Mouse (Mus musculus): Measurements from ENCODE around the gene Gfpt2. TPM values are rescaled to one million over a fixed set of nuclear protein-coding genes. Genes with fewer than 3 reads are reported as not detected.
A peak's percentile ranks its signal among the peaks of the same experiment; 100 is the strongest.

Gfpt2 gene
- total and polyA plus RNA-seq, 2 experiments from 2014 or later: 3.9 to 6.0 TPM

GRCm38 (mm10) chr11:49846401-49847070, 52.6 kb downstream of the Gfpt2 start, which contains the start of gene Mapk9:
Gene Mapk9 (plus strand): TSS chr11:49846751.
- no peaks in the 10 kb centered on the region for H3K27me3 ChIP-seq (ENCODE audit: insufficient read depth, low read length)

GRCm38 (mm10) chr11:49847071-49847810, 53.3 kb downstream of the Gfpt2 start:
- H3K36me3 ChIP-seq (ENCODE audit: insufficient read depth, low read length): no peaks in the 10 kb centered on the region
- TF ChIP-seq CTCF (IDR thresholded peaks at IDR 0.05): no peak
- no peak for ATAC-seq (ENCODE audit: low FRiP score)

More at GRCm38 (mm10) chr11:49846401-49847070, 52.6 kb downstream of the Gfpt2 start, which contains the start of gene Mapk9:
- Histone ChIP-seq H3K4me3 (ENCODE audit: low read depth, low read length) (peak within 1 kb of the TSS; percentile 98), H3K36me3 (ENCODE audit: insufficient read depth, low read length) (no peaks in the 10 kb centered on the region), H3K4me2 (ENCODE audit: low read depth, low read length, poor library complexity, severe bottlenecking) (peak within 1 kb of the TSS; percentile 88), H3K4me1 (ENCODE audit: insufficient read depth, low read length) (peaks cover 14% of the 10 kb centered on the region), H3K9ac (replicated peaks; ENCODE audit: low read length, poor library complexity, severe bottlenecking) (peak within 1 kb of the TSS; percentile 87), H3K27ac (ENCODE audit: low read depth, low read length) (peak within 1 kb of the TSS; percentile 80), H3K9me3 (ENCODE audit: low read length) (no peaks in the 10 kb centered on the region)
- DNase-seq (ENCODE audit: low spot score): peak; percentile 98
- WGBS: under 1% methylated on average over 44 of the region's 68 CpGs
- peak; percentile 98 for ATAC-seq (ENCODE audit: low FRiP score)
- TF ChIP-seq CTCF (IDR thresholded peaks at IDR 0.05): peak; percentile 83

GRCm38 (mm10) chr11:49847811-49848078, 53.8 kb downstream of the Gfpt2 start:
- peak overlapping the region; percentile 88 for H3K4me2 ChIP-seq (ENCODE audit: low read depth, low read length, poor library complexity, severe bottlenecking)
- peak overlapping the region; percentile 98 for H3K4me3 ChIP-seq (ENCODE audit: low read depth, low read length)
- DNase-seq (ENCODE audit: low spot score) (no peak), ATAC-seq (ENCODE audit: low FRiP score) (no peak)
- no peak overlapping the region for H3K27ac ChIP-seq (ENCODE audit: low read depth, low read length)
- peaks cover 14% of the 10 kb centered on the region for H3K4me1 ChIP-seq (ENCODE audit: insufficient read depth, low read length)
- no peaks in the 10 kb centered on the region for H3K9me3 ChIP-seq (ENCODE audit: low read length)
- TF ChIP-seq CTCF (IDR thresholded peaks at IDR 0.05): no peak
- WGBS: 63% methylated on average over 2 of the region's 2 CpGs
- H3K27me3 ChIP-seq (ENCODE audit: insufficient read depth, low read length): no peaks in the 10 kb centered on the region
- no peaks in the 10 kb centered on the region for H3K36me3 ChIP-seq (ENCODE audit: insufficient read depth, low read length)
- peak overlapping the region; percentile 87; the same call in 1 of the 2 replicates for H3K9ac ChIP-seq (replicated peaks; ENCODE audit: low read length, poor library complexity, severe bottlenecking)

More at GRCm38 (mm10) chr11:49847071-49847810, 53.3 kb downstream of the Gfpt2 start:
- Histone ChIP-seq H3K9ac (replicated peaks; ENCODE audit: low read length, poor library complexity, severe bottlenecking) (peak overlapping the region; percentile 87), H3K27me3 (ENCODE audit: insufficient read depth, low read length) (no peaks in the 10 kb centered on the region), H3K4me2 (ENCODE audit: low read depth, low read length, poor library complexity, severe bottlenecking) (peak overlapping the region; percentile 88), H3K9me3 (ENCODE audit: low read length) (no peaks in the 10 kb centered on the region), H3K4me1 (ENCODE audit: insufficient read depth, low read length) (peaks cover 14% of the 10 kb centered on the region), H3K27ac (ENCODE audit: low read depth, low read length) (peak overlapping the region; percentile 80), H3K4me3 (ENCODE audit: low read depth, low read length) (peak overlapping the region; percentile 98)
- DNase-seq (ENCODE audit: low spot score): peak; percentile 59
- 7% methylated on average over 29 of the region's 29 CpGs for WGBS

GRCm38 (mm10) chr11:49848080-49848815, 54.3 kb downstream of the Gfpt2 start:
- no peaks in the 10 kb centered on the region for H3K9me3 ChIP-seq (ENCODE audit: low read length)
- ATAC-seq (ENCODE audit: low FRiP score) (no peak), DNase-seq (ENCODE audit: low spot score) (no peak)
- peaks cover 14% of the 10 kb centered on the region for H3K4me1 ChIP-seq (ENCODE audit: insufficient read depth, low read length)
- peak overlapping the region; percentile 88 for H3K4me2 ChIP-seq (ENCODE audit: low read depth, low read length, poor library complexity, severe bottlenecking)
- no peak for TF ChIP-seq CTCF (IDR thresholded peaks at IDR 0.05)
- H3K36me3 ChIP-seq (ENCODE audit: insufficient read depth, low read length): no peaks in the 10 kb centered on the region
- WGBS: 57% methylated on average over 4 of the region's 4 CpGs
- H3K27me3 ChIP-seq (ENCODE audit: insufficient read depth, low read length): no peaks in the 10 kb centered on the region
- H3K27ac ChIP-seq (ENCODE audit: low read depth, low read length): no peak overlapping the region
- peak overlapping the region; percentile 39 for H3K9ac ChIP-seq (replicated peaks; ENCODE audit: low read length, poor library complexity, severe bottlenecking)
- H3K4me3 ChIP-seq (ENCODE audit: low read depth, low read length): peak overlapping the region; percentile 98

- no peak overlapping the region for H3K9ac ChIP-seq (replicated peaks; ENCODE audit: low read length, poor library complexity, severe bottlenecking)
- H3K4me3 ChIP-seq (ENCODE audit: low read depth, low read length): no peak overlapping the region
- DNase-seq (ENCODE audit: low spot score) (no peak), ATAC-seq (ENCODE audit: low FRiP score) (no peak)
- H3K4me2 ChIP-seq (ENCODE audit: low read depth, low read length, poor library complexity, severe bottlenecking): no peak overlapping the region
- no peak overlapping the region for H3K27ac ChIP-seq (ENCODE audit: low read depth, low read length)
- H3K4me1 ChIP-seq (ENCODE audit: insufficient read depth, low read length): peaks cover 13% of the 10 kb centered on the region
- WGBS: 92% methylated on average over 7 of the region's 7 CpGs
- no peak for TF ChIP-seq CTCF (IDR thresholded peaks at IDR 0.05)
- no peaks in the 10 kb centered on the region for H3K9me3 ChIP-seq (ENCODE audit: low read length)
- H3K27me3 ChIP-seq (ENCODE audit: insufficient read depth, low read length): no peaks in the 10 kb centered on the region
- peaks cover 9% of the 10 kb centered on the region for H3K36me3 ChIP-seq (ENCODE audit: insufficient read depth, low read length)
These were observed 56.4 kb downstream of the Gfpt2 start for GRCm38 (mm10) chr11:49850331-49850730.

All from midbrain, postnatal 0 days (tissue).